Mouse (Mus musculus) hindbrain, embryonic 12.5 days (tissue): ENCODE data around the gene Sell. TPM values are rescaled to one million over a fixed set of nuclear protein-coding genes. Genes with fewer than 3 reads are reported as not detected.

ENCODE experiments used
- ATAC-seq: fragments of 200-750 bp; cut with Nextera tagmentation; 2 replicates; pipeline ENCODE4 v1.8.0; 2017; ENCODE audit warnings: moderate TSS enrichment; ENCODE audit not compliant: low FRiP score
- H3K27ac ChIP-seq: fragments of 300-500 bp; sonication (generic); 2 replicates; pipeline ENCODE4 v1.5.1; 2016; ENCODE audit warnings: mild to moderate bottlenecking
- H3K27me3 ChIP-seq: fragments of 300-500 bp; sonication (generic); 2 replicates; pipeline ENCODE4 v1.6.1; 2016; ENCODE audit warnings: mild to moderate bottlenecking
- H3K36me3 ChIP-seq: fragments of 300-500 bp; sonication (generic); 2 replicates; pipeline ENCODE4 v1.6.1; 2016; ENCODE audit warnings: mild to moderate bottlenecking
- H3K4me1 ChIP-seq: fragments of 300-500 bp; sonication (generic); 2 replicates; pipeline ENCODE4 v1.6.1; 2016
- H3K4me2 ChIP-seq: fragments of 300-500 bp; sonication (generic); replicated peaks from 2 replicates; pipeline ENCODE4 v1.6.1; 2016; ENCODE audit warnings: mild to moderate bottlenecking
- H3K4me3 ChIP-seq: fragments of 300-500 bp; sonication (generic); 2 replicates; pipeline ENCODE4 v1.5.1; 2016; ENCODE audit warnings: mild to moderate bottlenecking
- H3K9ac ChIP-seq: fragments of 300-500 bp; sonication (generic); 2 replicates; pipeline ENCODE4 v1.6.1; 2016; ENCODE audit warnings: mild to moderate bottlenecking, moderate library complexity
- H3K9me3 ChIP-seq: fragments of 300-500 bp; sonication (generic); replicated peaks from 2 replicates; pipeline ENCODE4 v1.6.1; 2016; ENCODE audit warnings: mild to moderate bottlenecking
- WGBS: fragments of 180-500 bp; shearing (Covaris S2); methylation state at CpG from one replicate; pipeline ENCODE4 v1.1.7; 2016; 5-methylcytosine and 5-hydroxymethylcytosine counted together
- polyA plus RNA-seq: library from polyadenylated mRNA; unstranded; fragments of >200 nt; fragmentation: Nextera tagmentation; extraction: Ambion mirVana; gene quantifications from 2 replicates; pipeline ENCODE4 v1.2.1, GENCODE M21; 2016

Gene Sell
- polyA plus RNA-seq, 1 experiment from 2014 or later = 0.30 TPM

GRCm38 (mm10) chr1:164078323-164078741 lies 16.6 kb downstream of the Sell start:
- H3K27ac ChIP-seq = no peak overlapping the region
- no peak overlapping the region for H3K4me3 ChIP-seq
- H3K9ac ChIP-seq = no peak overlapping the region
- no peaks in the 10 kb centered on the region for H3K27me3 ChIP-seq
- H3K36me3 ChIP-seq = no peaks in the 10 kb centered on the region
- no peak overlapping the region for H3K4me2 ChIP-seq
- H3K9me3 ChIP-seq = no peaks in the 10 kb centered on the region
- WGBS = 88% methylated on average over 4 of the region's 4 CpGs
- no peaks in the 10 kb centered on the region for H3K4me1 ChIP-seq
- ATAC-seq = no peak

- Histone ChIP-seq H3K27me3 (no peaks in the 10 kb centered on the region), H3K4me2 (no peak overlapping the region), H3K27ac (no peak overlapping the region), H3K4me1 (no peaks in the 10 kb centered on the region), H3K4me3 (no peak overlapping the region), H3K36me3 (no peaks in the 10 kb centered on the region), H3K9me3 (no peaks in the 10 kb centered on the region), H3K9ac (no peak overlapping the region)
- ATAC-seq = no peak
- WGBS = 85% methylated on average over 11 of the region's 11 CpGs
These were observed 17.3 kb downstream of the Sell start for GRCm38 (mm10) chr1:164079091-164079490.

- no peak overlapping the region for H3K4me2 ChIP-seq
- no peak overlapping the region for H3K4me3 ChIP-seq
- no peaks in the 10 kb centered on the region for H3K27me3 ChIP-seq
- WGBS = 91% methylated on average over 4 of the region's 4 CpGs
- no peaks in the 10 kb centered on the region for H3K36me3 ChIP-seq
- no peak for ATAC-seq
- H3K9ac ChIP-seq = no peak overlapping the region
- no peaks in the 10 kb centered on the region for H3K4me1 ChIP-seq
- H3K9me3 ChIP-seq = no peaks in the 10 kb centered on the region
- no peak overlapping the region for H3K27ac ChIP-seq
These were observed 21.3 kb downstream of the Sell start for GRCm38 (mm10) chr1:164083046-164083445.

- ATAC-seq = no peak
- Histone ChIP-seq H3K9me3 (no peaks in the 10 kb centered on the region), H3K4me3 (no peak overlapping the region), H3K9ac (no peak overlapping the region), H3K36me3 (no peaks in the 10 kb centered on the region), H3K4me1 (no peaks in the 10 kb centered on the region), H3K27me3 (no peaks in the 10 kb centered on the region), H3K27ac (no peak overlapping the region), H3K4me2 (no peak overlapping the region)
- 91% methylated on average over 3 of the region's 3 CpGs for WGBS
These were observed 25.0 kb downstream of the Sell start for GRCm38 (mm10) chr1:164086797-164087196.

- H3K4me3 ChIP-seq = no peak overlapping the region
- no peaks in the 10 kb centered on the region for H3K4me1 ChIP-seq
- H3K27ac ChIP-seq = no peak overlapping the region
- no peak overlapping the region for H3K9ac ChIP-seq
- H3K27me3 ChIP-seq = no peaks in the 10 kb centered on the region
- 92% methylated on average over 5 of the region's 5 CpGs for WGBS
- no peaks in the 10 kb centered on the region for H3K9me3 ChIP-seq
- ATAC-seq = no peak
- no peaks in the 10 kb centered on the region for H3K36me3 ChIP-seq
- H3K4me2 ChIP-seq = no peak overlapping the region
These were observed 26.1 kb downstream of the Sell start for GRCm38 (mm10) chr1:164087872-164088271.

- ATAC-seq = no peak
- WGBS = 73% methylated on average over 6 of the region's 6 CpGs
- H3K9me3 ChIP-seq = no peaks in the 10 kb centered on the region
- no peak overlapping the region for H3K27ac ChIP-seq
- H3K9ac ChIP-seq = no peak overlapping the region
- H3K4me2 ChIP-seq = no peak overlapping the region
- H3K4me3 ChIP-seq = no peak overlapping the region
- no peaks in the 10 kb centered on the region for H3K27me3 ChIP-seq
- H3K36me3 ChIP-seq = no peaks in the 10 kb centered on the region
- no peaks in the 10 kb centered on the region for H3K4me1 ChIP-seq
These were observed 35.0 kb downstream of the Sell start for GRCm38 (mm10) chr1:164096780-164097179.

GRCm38 (mm10) chr1:164097911-164098310 lies 36.1 kb downstream of the Sell start:
- no peak for ATAC-seq
- H3K4me2 ChIP-seq = no peak overlapping the region
- 85% methylated on average over 2 of the region's 2 CpGs for WGBS

GRCm38 (mm10) chr1:164098372-164098771 lies 36.6 kb downstream of the Sell start:
- H3K36me3 ChIP-seq = no peaks in the 10 kb centered on the region
- no peaks in the 10 kb centered on the region for H3K27me3 ChIP-seq
- 81% methylated on average over 2 of the region's 2 CpGs for WGBS
- H3K4me2 ChIP-seq = no peak overlapping the region
- H3K4me1 ChIP-seq = no peaks in the 10 kb centered on the region
- H3K9ac ChIP-seq = no peak overlapping the region
- H3K27ac ChIP-seq = no peak overlapping the region
- ATAC-seq = no peak
- no peaks in the 10 kb centered on the region for H3K9me3 ChIP-seq
- H3K4me3 ChIP-seq = no peak overlapping the region

More at GRCm38 (mm10) chr1:164097911-164098310, 36.1 kb downstream of the Sell start:
- no peaks in the 10 kb centered on the region for H3K4me1 ChIP-seq
- no peak overlapping the region for H3K27ac ChIP-seq
- H3K36me3 ChIP-seq = no peaks in the 10 kb centered on the region
- no peaks in the 10 kb centered on the region for H3K9me3 ChIP-seq
- no peaks in the 10 kb centered on the region for H3K27me3 ChIP-seq
- no peak overlapping the region for H3K9ac ChIP-seq
- H3K4me3 ChIP-seq = no peak overlapping the region

- 88% methylated on average over 2 of the region's 2 CpGs for WGBS
- Histone ChIP-seq H3K4me3 (no peak overlapping the region), H3K9me3 (no peaks in the 10 kb centered on the region), H3K27ac (no peak overlapping the region), H3K4me1 (no peaks in the 10 kb centered on the region), H3K36me3 (no peaks in the 10 kb centered on the region), H3K27me3 (no peaks in the 10 kb centered on the region), H3K4me2 (no peak overlapping the region), H3K9ac (no peak overlapping the region)
- no peak for ATAC-seq
These were observed 48.0 kb downstream of the Sell start for GRCm38 (mm10) chr1:164109763-164110162.

GRCm38 (mm10) chr1:164110591-164111329 lies 49.0 kb downstream of the Sell start:
- H3K9ac ChIP-seq = no peak overlapping the region
- no peaks in the 10 kb centered on the region for H3K9me3 ChIP-seq
- WGBS = 92% methylated on average over 9 of the region's 9 CpGs
- H3K4me2 ChIP-seq = no peak overlapping the region
- H3K4me3 ChIP-seq = no peak overlapping the region
- no peak for ATAC-seq
- no peak overlapping the region for H3K27ac ChIP-seq
- no peaks in the 10 kb centered on the region for H3K4me1 ChIP-seq
- H3K36me3 ChIP-seq = no peaks in the 10 kb centered on the region
- no peaks in the 10 kb centered on the region for H3K27me3 ChIP-seq

- Histone ChIP-seq H3K9ac (no peak overlapping the region), H3K36me3 (no peaks in the 10 kb centered on the region), H3K4me3 (no peak overlapping the region), H3K4me1 (no peaks in the 10 kb centered on the region), H3K4me2 (no peak overlapping the region), H3K27me3 (no peaks in the 10 kb centered on the region), H3K9me3 (no peaks in the 10 kb centered on the region), H3K27ac (no peak overlapping the region)
- 84% methylated on average over 5 of the region's 5 CpGs for WGBS
- ATAC-seq = no peak
These were observed 52.5 kb downstream of the Sell start for GRCm38 (mm10) chr1:164114280-164114679.

GRCm38 (mm10) chr1:164114947-164115493 lies 53.2 kb downstream of the Sell start, which contains the start of gene Selp:
Gene Selp (plus strand): TSS chr1:164115264.
- WGBS = 78% methylated on average over 8 of the region's 8 CpGs
- Histone ChIP-seq H3K9ac (no peak within 1 kb of the TSS), H3K36me3 (no peaks in the 10 kb centered on the region), H3K4me2 (no peak within 1 kb of the TSS), H3K4me3 (no peak within 1 kb of the TSS), H3K27ac (no peak within 1 kb of the TSS), H3K27me3 (no peaks in the 10 kb centered on the region), H3K4me1 (no peaks in the 10 kb centered on the region), H3K9me3 (no peaks in the 10 kb centered on the region)
- no peak for ATAC-seq

GRCm38 (mm10) chr1:164115647-164116046 lies 53.9 kb downstream of the Sell start:
- Histone ChIP-seq H3K27me3 (no peaks in the 10 kb centered on the region), H3K4me1 (no peaks in the 10 kb centered on the region), H3K27ac (no peak overlapping the region), H3K36me3 (no peaks in the 10 kb centered on the region), H3K4me3 (no peak overlapping the region), H3K9me3 (no peaks in the 10 kb centered on the region), H3K9ac (no peak overlapping the region), H3K4me2 (no peak overlapping the region)
- ATAC-seq = no peak
- WGBS = 79% methylated on average over 6 of the region's 6 CpGs
